Mouse (Mus musculus) thymus, adult 2 months (tissue): ENCODE results near the gene Krtap1-5. TPM values are rescaled to one million over a fixed set of nuclear protein-coding genes. Genes with fewer than 3 reads are reported as not detected.

Experiments used
- DNase-seq: peaks from one replicate; pipeline ENCODE4 v3.0.0; 2021
- H3K27ac ChIP-seq: fragments of 200-500 bp; 2 replicates; pipeline ENCODE4 v1.5.1; 2012; ENCODE audit warnings: low read length, control low read depth; ENCODE audit not compliant: control insufficient read depth, insufficient read depth
- H3K27me3 ChIP-seq: fragments of 200-500 bp; 2 replicates; pipeline ENCODE4 v1.6.1; 2012; ENCODE audit warnings: mild to moderate bottlenecking, low read length, moderate library complexity, mixed read lengths; ENCODE audit not compliant: control insufficient read depth, insufficient read depth
- H3K36me3 ChIP-seq: fragments of 200-500 bp; 2 replicates; pipeline ENCODE4 v1.6.1; 2012; ENCODE audit warnings: mild to moderate bottlenecking, low read length, moderate library complexity; ENCODE audit not compliant: control insufficient read depth, insufficient read depth
- H3K4me1 ChIP-seq: fragments of 200-500 bp; replicated peaks from 2 replicates; pipeline ENCODE4 v1.6.1; 2012; ENCODE audit warnings: low read length; ENCODE audit not compliant: control insufficient read depth, insufficient read depth
- H3K4me3 ChIP-seq: fragments of 200-500 bp; 2 replicates; pipeline ENCODE4 v1.5.1; 2012; ENCODE audit warnings: mild to moderate bottlenecking, low read length, control low read depth, moderate library complexity; ENCODE audit not compliant: control insufficient read depth, insufficient read depth
- CTCF ChIP-seq: fragments of 200-500 bp; IDR thresholded peaks from 2 replicates; pipeline ENCODE4 v1.5.1; 2012; ENCODE audit warnings: mild to moderate bottlenecking, control low read depth, low read length, moderate library complexity, borderline replicate concordance; ENCODE audit not compliant: control insufficient read depth, poor library complexity, insufficient read depth; ENCODE audit errors: extremely low read depth
- POLR2A ChIP-seq: fragments of 200-500 bp; IDR thresholded peaks from 2 replicates; pipeline ENCODE4 v1.6.1; 2012; ENCODE audit warnings: mild to moderate bottlenecking, low read length, control low read depth, moderate library complexity; ENCODE audit not compliant: control insufficient read depth, poor library complexity, insufficient read depth; ENCODE audit errors: extremely low read depth
- WGBS: fragments of 180-500 bp; shearing (Covaris S2); methylation state at CpG from one replicate; pipeline ENCODE4 v1.1.7; 2018; 5-methylcytosine and 5-hydroxymethylcytosine counted together
- polyA plus RNA-seq: library from polyadenylated mRNA; depleted of rRNA; stranded (reverse); fragments of >200 nt; gene quantifications from 2 replicates; pipeline ENCODE4 v1.2.3, GENCODE M21; 2012; rRNA removed

Krtap1-5 gene
- polyA plus RNA-seq, 1 experiment, result not detected

DNA sequence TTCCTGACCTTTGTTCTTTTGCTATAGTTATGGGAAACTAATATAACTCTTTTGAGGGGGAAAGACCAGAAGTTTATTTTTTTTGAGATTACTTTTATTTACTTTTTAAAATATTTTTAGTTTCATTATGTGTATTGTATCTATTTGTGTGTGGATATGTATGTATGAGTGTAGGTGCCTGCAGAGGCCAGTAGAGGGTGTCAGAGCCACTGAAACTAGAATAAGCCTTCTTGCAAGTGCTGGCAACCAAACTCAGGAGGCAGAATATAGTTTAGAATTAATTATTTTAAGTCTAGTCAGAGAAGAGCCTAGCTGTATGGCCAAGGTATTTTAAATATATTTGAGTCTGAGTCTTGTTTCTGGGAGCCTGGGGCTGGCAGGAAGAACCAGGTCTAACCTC lies 32.9 kb downstream of the Krtap1-5 start:
- H3K27me3 ChIP-seq, result no peaks in the 10 kb centered on the region
- no peaks in the 10 kb centered on the region for H3K36me3 ChIP-seq
- H3K4me3 ChIP-seq, result no peak overlapping the region
- DNase-seq, result no peak
- no peak for TF ChIP-seq CTCF
- H3K4me1 ChIP-seq, result no peaks in the 10 kb centered on the region
- H3K27ac ChIP-seq, result no peak overlapping the region

DNA sequence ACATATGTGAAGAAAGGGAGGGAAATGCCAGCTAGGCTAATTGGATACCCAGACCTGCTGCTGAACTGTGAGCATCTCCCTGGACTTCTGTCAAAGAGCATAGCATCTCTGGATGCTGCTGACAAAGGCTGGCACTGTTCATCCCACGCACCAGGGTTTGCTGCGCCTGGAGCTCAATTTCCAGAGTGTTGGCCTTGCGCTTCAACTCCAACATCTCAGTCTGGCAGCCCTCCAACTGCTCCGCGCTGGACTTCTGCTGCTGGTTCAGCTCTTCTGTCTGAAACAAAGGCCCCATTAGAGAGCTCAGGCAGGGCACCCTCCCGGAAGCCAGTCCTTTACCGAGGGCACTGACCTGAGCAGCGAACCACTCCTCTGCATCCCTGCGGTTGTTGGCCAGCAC lies 41.1 kb downstream of the Krtap1-5 start:
- no peak overlapping the region for H3K27ac ChIP-seq
- 92% methylated on average over 9 of the region's 9 CpGs for WGBS
- TF ChIP-seq CTCF, result no peak
- no peak for TF ChIP-seq POLR2A

More for the DNA sequence above, 41.1 kb downstream of the Krtap1-5 start:
- no peak for DNase-seq
- Histone ChIP-seq H3K36me3 (no peaks in the 10 kb centered on the region), H3K4me3 (no peak overlapping the region), H3K4me1 (no peaks in the 10 kb centered on the region), H3K27me3 (no peaks in the 10 kb centered on the region)

Other genes with a start within 250 kb of the Krtap1-5 start
- not detected in 2 replicates for gene Krt26, start 243.1 kb downstream of the Krtap1-5 start, polyA plus RNA-seq
- 0.05 and 0.13 TPM in 2 replicates for gene Krt27, start 229.9 kb downstream of the Krtap1-5 start, polyA plus RNA-seq
- gene Krt28, start 206.1 kb downstream of the Krtap1-5 start, polyA plus RNA-seq, result not detected in 2 replicates
- 4.9 and 6.4 TPM in 2 replicates for gene Krt10, start 191.7 kb downstream of the Krtap1-5 start, polyA plus RNA-seq
- gene Krt12, start 158.8 kb downstream of the Krtap1-5 start, polyA plus RNA-seq, result 0.27 and 0.34 TPM in 2 replicates
- 0.65 and 1.0 TPM in 2 replicates for gene Krt20, start 142.9 kb downstream of the Krtap1-5 start, polyA plus RNA-seq
- gene Krt23, start 87.9 kb downstream of the Krtap1-5 start, polyA plus RNA-seq, result 1.5 and 1.7 TPM in 2 replicates
- 0.11 TPM in 1 of 2 replicates, not detected in the other for gene Krt39, start 59.7 kb downstream of the Krtap1-5 start, polyA plus RNA-seq
- gene Krt40, start 37.9 kb downstream of the Krtap1-5 start, polyA plus RNA-seq, result 0.09 TPM in 1 of 2 replicates, not detected in the other
- gene Krtap3-3, start 30.2 kb downstream of the Krtap1-5 start, polyA plus RNA-seq, result 0.46 and 0.66 TPM in 2 replicates
- gene Krtap3-2, start 24.2 kb downstream of the Krtap1-5 start, polyA plus RNA-seq, result 0.15 and 0.19 TPM in 2 replicates
- not detected in 2 replicates for gene Gm11939, start 21.6 kb downstream of the Krtap1-5 start, polyA plus RNA-seq
- gene Krtap3-1, start 14.4 kb downstream of the Krtap1-5 start, polyA plus RNA-seq, result 0.43 and 0.81 TPM in 2 replicates
- gene Krtap1-4, start 2.6 kb upstream of the Krtap1-5 start, polyA plus RNA-seq, result not detected in 2 replicates
- gene Krtap1-3, start 10.3 kb upstream of the Krtap1-5 start, polyA plus RNA-seq, result not detected in 2 replicates
- gene Krtap9-3, start 17.1 kb upstream of the Krtap1-5 start, polyA plus RNA-seq, result not detected in 2 replicates
- gene Gm11938, start 22.3 kb upstream of the Krtap1-5 start, polyA plus RNA-seq, result 0.33 TPM in 1 of 2 replicates, not detected in the other
- gene Gm11937, start 29.2 kb upstream of the Krtap1-5 start, polyA plus RNA-seq, result not detected in 2 replicates
- gene Krtap2-4, start 33.8 kb upstream of the Krtap1-5 start, polyA plus RNA-seq, result 0.22 and 0.37 TPM in 2 replicates
- not detected in 2 replicates for gene Gm11562, start 39.4 kb upstream of the Krtap1-5 start, polyA plus RNA-seq
- gene Krtap4-1, start 47.2 kb upstream of the Krtap1-5 start, polyA plus RNA-seq, result not detected in 2 replicates
- gene Krtap4-2, start 54.1 kb upstream of the Krtap1-5 start, polyA plus RNA-seq, result not detected in 2 replicates
- not detected in 2 replicates for gene Krtap4-7, start 63.1 kb upstream of the Krtap1-5 start, polyA plus RNA-seq
- not detected in 2 replicates for gene Gm11555, start 69.2 kb upstream of the Krtap1-5 start, polyA plus RNA-seq
- not detected in 2 replicates for gene Gm11563, start 77.9 kb upstream of the Krtap1-5 start, polyA plus RNA-seq
- gene Krtap4-6, start 84.9 kb upstream of the Krtap1-5 start, polyA plus RNA-seq, result not detected in 2 replicates
- gene Gm14190, start 109.7 kb upstream of the Krtap1-5 start, polyA plus RNA-seq, result not detected in 2 replicates
- not detected in 2 replicates for gene Gm14180, start 153.3 kb upstream of the Krtap1-5 start, polyA plus RNA-seq
- not detected in 2 replicates for gene Gm11595, start 191.9 kb upstream of the Krtap1-5 start, polyA plus RNA-seq
- not detected in 2 replicates for gene Krtap4-8, start 199.7 kb upstream of the Krtap1-5 start, polyA plus RNA-seq
- gene Krtap4-9, start 204.2 kb upstream of the Krtap1-5 start, polyA plus RNA-seq, result 0.17 TPM in 1 of 2 replicates, not detected in the other
- gene Gm11596, start 212.5 kb upstream of the Krtap1-5 start, polyA plus RNA-seq, result not detected in 2 replicates
- gene Gm11569, start 217.9 kb upstream of the Krtap1-5 start, polyA plus RNA-seq, result not detected in 2 replicates
- gene Gm11554, start 223.4 kb upstream of the Krtap1-5 start, polyA plus RNA-seq, result not detected in 2 replicates
- gene Krtap4-13, start 228.9 kb upstream of the Krtap1-5 start, polyA plus RNA-seq, result not detected in 2 replicates
- not detected in 2 replicates for gene Gm11564, start 234.7 kb upstream of the Krtap1-5 start, polyA plus RNA-seq